Mouse (Mus musculus) small intestine, adult 2 months (tissue): Measurements from ENCODE around the gene C4bp.

Source experiments
- CTCF ChIP-seq: fragments of 200-500 bp; IDR thresholded peaks from 2 replicates; pipeline ENCODE4 v1.5.1; 2012; ENCODE audit warnings: low read depth, mild to moderate bottlenecking, control low read depth, inconsistent platforms, low read length, moderate library complexity, mixed read lengths; ENCODE audit not compliant: insufficient replicate concordance, insufficient read length; ENCODE audit errors: extremely low read depth
- POLR2A ChIP-seq: fragments of 200-500 bp; IDR thresholded peaks from 2 replicates; pipeline ENCODE4 v1.6.1; 2012; ENCODE audit warnings: low read depth, mild to moderate bottlenecking, control low read depth, inconsistent platforms, low read length, moderate library complexity

- TF ChIP-seq CTCF (no peak), POLR2A (no peak)
These were observed 20.4 kb upstream of the C4bp start for GRCm38 (mm10) chr1:130681656-130682413.
